Mouse (Mus musculus): ENCODE results near the gene Ntmt1.

Gene Ntmt1

GRCm38 (mm10) chr2:30807648-30808295 lies at the start of gene Ntmt1:
Gene Ntmt1, plus strand, starts transcription at chr2:30807826.
- peak; percentile 100 for DNase-seq

DNA sequence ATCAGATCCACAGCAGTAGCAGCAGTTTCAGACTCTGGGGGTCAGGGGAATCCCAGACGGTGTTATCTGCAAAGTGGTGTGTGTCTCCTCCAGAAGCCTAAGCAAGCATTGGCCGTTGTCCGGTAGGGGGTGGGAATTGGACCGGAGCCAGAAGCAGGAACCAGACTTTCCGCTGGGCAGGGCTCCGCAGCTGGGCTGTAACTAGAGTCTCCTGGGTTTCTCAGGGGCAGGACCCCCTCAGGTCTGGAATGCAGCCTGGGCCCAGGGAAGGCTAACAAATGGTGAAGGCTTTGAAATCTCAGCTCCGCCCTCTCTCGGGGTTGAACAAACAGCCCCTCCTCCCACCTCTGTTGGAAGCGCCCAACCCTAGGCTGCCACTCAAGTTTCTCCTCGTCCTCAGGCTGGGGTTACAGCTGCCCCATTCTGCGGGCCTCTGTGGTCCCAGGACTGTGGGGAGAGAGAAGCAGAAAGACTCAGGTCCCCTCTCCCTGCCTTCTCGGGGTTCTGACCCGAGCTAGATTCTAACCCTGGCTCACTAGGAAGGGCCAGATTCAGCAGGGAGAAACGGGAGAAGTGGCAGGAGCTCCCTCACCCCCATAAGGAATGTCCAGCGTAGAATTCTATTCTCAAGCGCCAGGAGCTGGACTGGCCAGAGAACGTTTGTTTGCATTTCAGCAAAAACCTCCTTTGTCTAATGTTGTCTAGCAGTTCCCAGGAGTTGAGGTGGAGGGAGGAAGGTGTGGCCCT lies 49.1 kb upstream of the Ntmt1 start:
- peak; percentile 90 for DNase-seq

DNA sequence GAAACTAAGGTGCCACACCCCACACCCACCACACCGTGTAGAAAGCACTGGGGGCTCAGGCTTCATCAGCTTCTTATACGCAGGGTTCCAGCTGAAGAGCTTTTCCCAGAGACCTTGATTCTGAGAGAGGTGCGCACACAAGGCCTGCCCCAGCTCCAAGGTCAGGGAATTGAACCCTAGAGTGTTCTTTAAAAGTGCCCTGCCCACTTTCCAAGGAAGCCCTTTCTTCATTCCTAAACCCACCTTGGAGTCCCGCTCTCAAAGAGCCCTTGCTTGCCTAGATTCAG lies 48.6 kb upstream of the Ntmt1 start:
- DNase-seq: no peak

DNA sequence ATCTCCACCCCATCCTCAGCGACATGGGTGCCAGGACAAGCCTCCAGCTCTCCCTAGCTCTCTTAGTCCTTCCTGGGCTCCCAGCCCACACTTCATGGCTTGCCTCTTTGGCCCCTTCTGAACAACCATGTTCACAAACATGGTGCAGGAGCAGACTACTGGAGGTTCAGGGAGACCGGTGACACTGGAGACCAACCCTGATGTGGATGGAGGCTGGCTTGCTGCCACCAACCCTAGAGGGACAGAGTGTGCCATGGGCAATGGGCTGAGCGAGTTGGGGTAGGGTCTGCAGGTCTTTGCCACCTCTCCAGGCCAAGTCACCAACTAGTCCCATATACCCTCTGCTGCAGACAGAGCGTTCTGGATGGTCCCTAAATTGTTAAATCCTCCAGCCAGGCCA lies 48.2 kb upstream of the Ntmt1 start:
- DNase-seq: no peak

GRCm38 (mm10) chr2:30759858-30760547 lies 47.6 kb upstream of the Ntmt1 start:
- DNase-seq: peak; percentile 59

- no peak for DNase-seq
These were observed 46.9 kb upstream of the Ntmt1 start for GRCm38 (mm10) chr2:30760706-30761105.

- no peak for DNase-seq
These were observed 41.2 kb upstream of the Ntmt1 start for GRCm38 (mm10) chr2:30766446-30766845.

GRCm38 (mm10) chr2:30767626-30768240 lies 39.9 kb upstream of the Ntmt1 start:
- peak; percentile 58 for DNase-seq

DNA sequence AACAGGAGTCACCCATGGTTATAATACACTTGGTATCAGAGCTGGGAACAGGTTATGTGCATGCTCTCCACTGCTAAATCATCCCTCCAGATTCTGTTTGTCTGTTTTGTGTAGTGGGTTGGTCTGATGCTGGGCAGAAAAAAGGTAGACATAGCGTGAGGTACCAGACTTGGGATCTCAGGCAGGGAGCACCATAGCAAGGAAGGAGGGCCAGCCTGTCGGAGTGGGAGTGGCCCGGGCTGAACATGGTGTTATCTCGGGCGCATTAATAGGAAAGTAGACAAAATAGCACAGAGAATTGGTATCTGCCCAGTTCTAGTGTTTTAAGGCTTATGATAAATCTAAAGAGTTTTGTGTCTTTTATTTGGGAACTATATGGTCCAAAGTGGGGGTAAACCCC lies 39.1 kb upstream of the Ntmt1 start:
- no peak for DNase-seq

- DNase-seq: no peak
These were observed 38.4 kb upstream of the Ntmt1 start for GRCm38 (mm10) chr2:30769187-30769586.

DNA sequence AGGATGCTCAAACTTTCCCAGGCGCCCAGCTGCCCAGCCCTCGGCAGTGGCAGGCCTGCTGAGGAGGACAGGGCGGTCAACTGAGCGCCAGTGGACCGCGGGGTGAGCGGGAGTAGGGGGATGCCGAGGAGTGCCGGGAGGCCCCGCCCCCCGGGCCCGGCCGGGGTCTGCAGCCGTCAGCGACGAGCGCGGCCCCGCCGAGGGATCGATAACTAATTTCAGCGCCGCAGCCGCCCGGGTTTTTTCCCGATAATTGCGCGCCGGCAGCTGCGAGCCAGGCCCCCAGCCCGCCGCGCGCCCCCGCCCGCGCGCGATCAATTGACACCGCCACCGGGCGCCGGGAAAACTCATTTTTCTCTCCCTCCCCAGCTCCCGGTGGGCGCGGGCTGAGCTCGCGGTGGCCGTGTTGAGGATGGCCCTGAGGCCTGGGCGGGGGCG lies 36.2 kb upstream of the Ntmt1 start:
- peak; percentile 62 for DNase-seq

- peak; percentile 63 for DNase-seq
These were observed 35.7 kb upstream of the Ntmt1 start for GRCm38 (mm10) chr2:30771806-30772460.

- peak; percentile 32 for DNase-seq
These were observed 34.9 kb upstream of the Ntmt1 start for GRCm38 (mm10) chr2:30772581-30773312.

- no peak for DNase-seq
These were observed 34.2 kb upstream of the Ntmt1 start for GRCm38 (mm10) chr2:30773313-30774005.

- DNase-seq: no peak
These were observed 31.7 kb upstream of the Ntmt1 start for GRCm38 (mm10) chr2:30775955-30776354.

- no peak for DNase-seq
These were observed 30.4 kb upstream of the Ntmt1 start for GRCm38 (mm10) chr2:30777266-30777665.

DNA sequence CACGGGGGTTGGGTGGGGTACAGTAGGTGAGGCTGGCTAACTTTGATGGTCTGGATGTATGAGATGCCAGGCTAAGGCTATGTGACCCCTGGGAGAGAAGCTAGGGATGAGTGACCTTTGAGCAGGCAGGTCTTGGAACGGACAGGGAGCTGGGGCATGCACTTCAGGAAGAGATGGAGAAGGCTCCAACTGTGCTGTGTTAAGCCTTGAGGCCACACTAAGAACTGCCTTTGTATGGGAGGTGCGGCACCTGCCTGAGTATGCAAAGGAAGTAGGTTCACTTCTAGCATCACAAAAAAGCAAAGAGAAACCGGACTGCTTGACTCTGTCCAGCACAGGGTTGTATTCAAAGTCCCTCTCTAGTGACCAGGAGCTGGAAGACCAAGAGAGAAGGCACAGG lies 29.4 kb upstream of the Ntmt1 start:
- no peak for DNase-seq

DNA sequence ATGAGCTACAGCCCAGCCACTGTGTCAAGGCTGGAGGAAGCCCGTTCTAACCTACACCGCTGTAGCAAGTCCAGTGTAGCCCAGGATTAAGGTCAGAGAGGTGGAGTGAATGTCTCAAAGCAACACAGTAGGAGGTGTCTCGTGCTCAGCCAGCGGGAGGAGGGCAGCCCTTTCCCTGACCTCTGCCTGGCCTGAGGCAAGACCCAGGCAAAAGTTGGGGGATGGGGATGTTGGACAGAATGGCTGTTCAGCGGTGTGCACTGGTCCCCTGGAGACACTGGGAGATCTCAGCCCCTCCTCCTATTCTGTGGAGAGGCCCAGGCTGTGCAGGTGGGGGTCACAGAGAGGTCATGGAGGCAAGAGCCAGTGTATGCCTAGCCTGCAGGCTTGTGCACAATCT lies 28.4 kb upstream of the Ntmt1 start:
- peak; percentile 58 for DNase-seq

DNA sequence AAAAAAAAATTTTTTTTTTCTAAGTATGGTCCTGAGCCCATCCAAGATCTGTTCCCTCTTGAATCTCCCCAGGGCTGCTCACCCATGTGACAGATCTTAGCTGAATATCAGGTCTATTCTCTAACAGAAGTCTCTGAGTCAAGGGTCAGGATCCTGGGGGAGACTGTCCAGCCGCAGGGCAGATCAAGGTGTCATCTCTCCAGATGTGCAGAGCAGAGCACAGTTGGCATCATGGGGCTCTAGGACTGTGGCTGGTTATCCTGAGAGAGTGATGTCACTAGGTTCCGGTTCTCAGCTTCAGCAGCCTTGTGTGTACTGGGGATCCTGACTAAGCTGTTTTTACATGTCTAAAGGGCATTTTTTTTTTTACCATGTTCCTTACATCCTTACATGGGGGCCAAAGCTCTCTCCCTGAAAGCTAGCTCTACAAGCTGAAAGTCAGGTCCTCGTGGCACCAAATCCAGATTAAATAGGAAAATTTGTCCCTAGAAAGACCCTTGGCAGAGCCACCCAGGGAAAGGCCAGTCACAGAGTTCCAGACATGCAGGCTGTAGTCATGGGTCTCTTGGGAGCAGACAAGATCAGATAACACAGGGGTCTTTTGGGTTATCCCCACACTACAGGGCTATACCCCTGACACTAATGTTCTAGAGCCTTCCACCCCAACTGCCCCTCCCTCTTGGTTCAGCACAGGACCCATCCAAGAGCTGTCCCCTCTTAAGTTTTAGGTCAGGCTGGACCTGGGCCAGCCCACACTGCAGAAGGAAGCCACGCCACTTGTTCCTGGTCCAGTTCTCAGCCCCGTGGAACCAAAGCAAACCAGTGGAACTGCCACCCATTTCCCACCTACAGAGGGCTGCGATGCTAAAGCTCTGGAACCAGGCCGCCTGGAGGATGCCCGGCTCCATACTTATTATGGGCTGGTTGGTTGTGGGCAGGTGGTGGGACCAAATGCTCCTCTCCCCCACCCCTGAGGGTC lies 25.0 kb upstream of the Ntmt1 start:
- DNase-seq: no peak

DNA sequence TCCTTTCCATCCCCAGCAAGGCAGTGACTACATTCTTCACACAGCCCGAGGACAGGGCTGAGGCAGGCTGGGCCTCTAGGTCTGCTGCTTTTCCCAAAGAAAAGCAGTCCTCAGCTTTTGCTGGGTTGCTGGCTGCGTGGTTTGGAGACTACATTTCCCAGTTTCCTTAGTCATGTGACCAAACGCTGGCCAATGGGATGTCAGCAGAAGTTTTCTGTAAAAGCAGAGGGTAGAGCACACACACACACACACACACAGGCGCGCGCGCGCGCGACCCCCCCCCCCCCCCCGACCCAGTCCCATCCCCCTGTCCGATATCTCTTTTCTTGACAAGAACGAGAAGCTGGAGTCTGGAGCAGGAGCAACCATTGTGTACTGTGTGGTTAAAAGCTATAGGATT lies 24.3 kb upstream of the Ntmt1 start:
- DNase-seq: peak; percentile 85

All from retina, postnatal 1 day (tissue).